Mouse (Mus musculus): Measurements from ENCODE around the gene Ankrd34c. TPM values are rescaled to one million over a fixed set of nuclear protein-coding genes. Genes with fewer than 3 reads are reported as not detected.

Ankrd34c gene
- polyA plus RNA-seq (2016; fragmentation: Nextera tagmentation; extraction: Ambion mirVana), result 0.12 TPM in 1 of 2 replicates, not detected in the other

DNA sequence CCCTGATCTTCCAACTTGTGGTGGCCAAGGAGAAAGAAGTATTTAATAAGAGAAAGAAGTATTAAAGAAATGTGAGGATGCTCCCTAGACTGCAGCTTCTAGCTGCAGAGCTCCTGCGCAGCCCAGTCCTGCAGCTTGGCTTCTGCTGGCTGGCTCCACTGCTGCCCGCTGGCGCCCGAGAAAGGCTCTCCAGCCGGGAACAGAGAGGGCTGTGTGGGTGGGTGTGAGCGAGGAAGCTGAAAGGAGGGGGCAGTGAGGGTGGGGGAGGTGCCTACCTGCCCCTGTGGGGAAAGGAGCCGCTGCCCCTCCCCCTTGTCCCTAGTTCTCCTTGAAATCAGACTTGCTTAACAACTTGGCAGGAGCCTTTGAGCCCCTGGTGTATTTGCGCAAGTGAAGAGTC, at the start of gene Ankrd34c:
TSS of gene Ankrd34c (minus strand) at position 181 of the 400 bp plus-strand sequence.
- Histone ChIP-seq H3K27me3 (peaks cover 23% of the 10 kb centered on the region), H3K27ac (no peak within 1 kb of the TSS), H3K9me3 (replicated peaks) (no peaks in the 10 kb centered on the region), H3K4me1 (peaks cover 2% of the 10 kb centered on the region; the same call in 1 of the 2 replicates), H3K9ac (no peak within 1 kb of the TSS), H3K4me2 (replicated peaks) (peak within 1 kb of the TSS; percentile 27), H3K4me3 (no peak within 1 kb of the TSS), H3K36me3 (no peaks in the 10 kb centered on the region)
- WGBS, result under 1% methylated on average over 8 of the region's 8 CpGs
- peak; percentile 64; the same call in 1 of the 2 replicates for ATAC-seq (ENCODE audit: low FRiP score)

DNA sequence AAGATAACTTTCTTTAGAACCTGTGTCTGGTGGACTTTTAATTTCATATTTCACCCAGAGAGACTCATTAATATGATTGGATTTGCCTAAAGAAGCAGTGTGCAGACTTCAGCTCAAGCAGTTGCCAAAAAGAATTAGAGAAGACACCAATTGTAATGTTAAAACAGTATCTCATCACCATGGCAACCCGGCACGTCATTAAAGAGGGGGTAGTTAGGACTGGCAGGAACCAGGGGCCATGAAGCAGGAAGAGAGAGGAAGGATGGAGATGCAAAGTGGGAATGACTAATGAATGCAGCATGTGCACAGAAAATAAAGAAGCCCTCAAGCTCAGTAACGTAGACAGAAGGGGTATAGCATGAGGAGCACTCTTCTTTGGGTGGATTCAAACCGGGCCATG, 49.3 kb upstream of the Ankrd34c start:
- Histone ChIP-seq H3K27me3 (no peaks in the 10 kb centered on the region), H3K4me2 (replicated peaks) (no peak overlapping the region), H3K9me3 (replicated peaks) (no peaks in the 10 kb centered on the region), H3K36me3 (no peaks in the 10 kb centered on the region), H3K9ac (no peak overlapping the region), H3K27ac (no peak overlapping the region), H3K4me3 (no peak overlapping the region), H3K4me1 (no peaks in the 10 kb centered on the region)
- 57% methylated on average over 4 of the region's 4 CpGs for WGBS
- ATAC-seq (ENCODE audit: low FRiP score), result no peak

DNA sequence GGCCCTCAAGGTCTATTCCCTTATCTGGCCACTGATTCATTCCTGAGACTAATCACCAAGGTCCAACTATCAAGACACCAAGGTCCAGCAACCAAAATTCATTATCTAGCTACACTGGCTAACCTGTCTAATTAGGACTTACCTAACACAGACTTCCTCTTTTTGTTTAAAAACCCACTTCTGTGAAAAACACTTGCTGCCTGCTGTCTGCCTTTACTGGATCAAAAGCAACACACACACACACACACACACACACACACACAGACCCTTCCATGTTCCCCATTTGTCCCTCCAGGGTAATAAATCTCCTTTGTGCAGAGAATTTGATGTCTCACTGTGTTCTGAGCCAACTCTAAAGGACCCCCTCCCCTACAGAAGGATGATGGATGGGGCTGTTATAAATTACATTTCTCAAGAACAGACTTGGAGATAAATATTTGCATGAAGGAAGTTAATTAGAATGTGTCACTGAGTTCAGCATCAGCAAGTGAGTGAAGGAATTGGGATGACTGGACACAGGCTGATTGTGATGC, 43.2 kb upstream of the Ankrd34c start:
- ATAC-seq (ENCODE audit: low FRiP score), result peak; percentile 63
- Histone ChIP-seq H3K4me1 (0 out of 2 replicates have a peak, but pooled peaks cover 2% of the 10 kb centered on the region), H3K9ac (no peak overlapping the region), H3K4me3 (no peak overlapping the region), H3K9me3 (replicated peaks) (no peaks in the 10 kb centered on the region), H3K27ac (no peak overlapping the region), H3K27me3 (no peaks in the 10 kb centered on the region), H3K36me3 (no peaks in the 10 kb centered on the region), H3K4me2 (replicated peaks) (no peak overlapping the region)

DNA sequence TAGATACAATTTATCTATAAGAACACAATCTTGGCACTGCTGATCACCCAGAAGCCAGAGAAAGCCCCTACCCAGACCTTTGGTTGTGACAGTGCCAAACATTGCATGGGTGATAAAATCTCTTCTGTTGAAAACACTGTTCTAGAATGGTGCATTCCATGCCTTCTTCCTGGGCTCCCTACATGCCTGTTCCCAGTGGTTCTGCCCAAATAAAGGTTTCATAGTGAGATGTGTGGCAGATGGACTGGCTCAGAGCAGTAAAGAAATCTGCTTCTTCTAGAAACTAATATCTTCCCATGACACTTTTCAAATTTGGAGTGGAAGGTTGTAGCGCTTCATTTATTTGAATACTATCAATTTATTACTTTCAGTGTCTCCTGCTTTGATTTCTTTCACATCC, 41.0 kb upstream of the Ankrd34c start:
- no peaks in the 10 kb centered on the region for H3K27me3 ChIP-seq
- no peak overlapping the region for H3K4me3 ChIP-seq
- H3K36me3 ChIP-seq, result no peaks in the 10 kb centered on the region
- WGBS, result 100% methylated on average over 1 of the region's 1 CpGs
- H3K9me3 ChIP-seq (replicated peaks), result no peaks in the 10 kb centered on the region
- 0 out of 2 replicates have a peak, but pooled peaks cover 2% of the 10 kb centered on the region for H3K4me1 ChIP-seq
- H3K9ac ChIP-seq, result no peak overlapping the region
- no peak overlapping the region for H3K27ac ChIP-seq
- H3K4me2 ChIP-seq (replicated peaks), result no peak overlapping the region
- ATAC-seq (ENCODE audit: low FRiP score), result no peak

DNA sequence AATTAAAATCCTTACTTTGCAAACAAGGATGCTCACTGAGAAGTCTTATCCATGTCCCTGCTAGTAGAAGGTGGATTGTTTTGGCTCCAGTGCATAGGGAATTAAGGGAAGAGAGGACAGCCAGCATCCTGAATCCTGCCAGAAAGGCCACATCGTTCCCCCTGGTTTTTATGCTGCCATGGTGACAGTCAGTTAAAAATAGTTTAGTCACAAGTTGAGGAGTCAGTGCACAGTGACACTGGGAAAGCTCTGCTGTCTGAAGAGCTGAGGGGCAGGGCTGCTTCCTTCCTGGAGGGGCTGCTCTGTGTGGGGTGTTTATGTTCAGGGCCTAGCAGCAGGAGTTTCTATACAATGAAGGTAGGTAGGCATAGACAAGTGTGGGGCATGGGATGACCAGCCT, 32.9 kb upstream of the Ankrd34c start:
- 54% methylated on average over 1 of the region's 1 CpGs for WGBS
- no peak overlapping the region for H3K4me2 ChIP-seq (replicated peaks)

DNA sequence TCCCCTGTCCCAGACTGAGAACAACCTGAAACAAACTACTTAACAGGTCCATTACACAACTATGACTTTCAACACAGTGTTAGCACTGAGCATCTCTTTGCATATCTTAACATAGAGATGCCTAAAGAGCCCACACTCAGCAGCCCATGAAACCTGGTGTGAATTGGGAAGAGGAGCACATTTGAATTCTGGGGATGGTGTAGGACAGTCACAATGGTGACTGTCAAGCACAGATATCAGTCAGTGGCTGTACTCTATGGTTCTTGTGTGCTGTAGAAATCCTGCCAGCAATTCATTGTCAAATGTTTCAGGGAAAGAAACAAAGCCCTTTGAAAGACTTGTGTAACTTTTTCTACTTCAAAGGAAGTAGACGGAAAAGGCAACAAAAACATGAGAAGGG, 23.7 kb upstream of the Ankrd34c start:
- no peaks in the 10 kb centered on the region for H3K27me3 ChIP-seq
- H3K36me3 ChIP-seq, result no peaks in the 10 kb centered on the region
- H3K9ac ChIP-seq, result no peak overlapping the region
- H3K4me2 ChIP-seq (replicated peaks), result no peak overlapping the region
- H3K9me3 ChIP-seq (replicated peaks), result no peaks in the 10 kb centered on the region
- no peak overlapping the region for H3K4me3 ChIP-seq
- WGBS, result 42% methylated on average over 1 of the region's 1 CpGs
- H3K4me1 ChIP-seq, result no peaks in the 10 kb centered on the region
- no peak for ATAC-seq (ENCODE audit: low FRiP score)
- H3K27ac ChIP-seq, result no peak overlapping the region

More for the DNA sequence above, 32.9 kb upstream of the Ankrd34c start:
- Histone ChIP-seq H3K9me3 (replicated peaks) (no peaks in the 10 kb centered on the region), H3K9ac (no peak overlapping the region), H3K36me3 (no peaks in the 10 kb centered on the region), H3K4me3 (no peak overlapping the region), H3K27me3 (no peaks in the 10 kb centered on the region), H3K4me1 (no peaks in the 10 kb centered on the region), H3K27ac (no peak overlapping the region)
- no peak for ATAC-seq (ENCODE audit: low FRiP score)

DNA sequence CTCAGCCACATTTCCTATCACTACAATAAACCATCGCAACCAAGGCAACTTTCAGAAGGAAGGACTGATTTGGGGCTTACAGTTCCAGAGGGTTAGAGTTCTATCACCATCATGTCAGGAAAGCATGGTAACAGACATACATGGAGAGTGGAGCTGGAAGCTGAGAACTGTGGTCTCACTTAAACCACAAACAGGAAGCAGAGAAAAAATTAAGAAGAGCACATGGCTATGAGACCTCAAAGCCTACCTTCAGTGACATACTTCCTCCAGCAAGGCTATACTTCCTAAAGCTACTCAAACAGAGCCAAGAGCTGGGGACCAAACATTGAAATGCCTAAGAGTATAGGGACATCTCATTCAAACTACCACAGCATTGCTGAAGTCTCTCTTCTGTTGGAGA, 20.3 kb upstream of the Ankrd34c start:
- Histone ChIP-seq H3K9ac (no peak overlapping the region), H3K27me3 (no peaks in the 10 kb centered on the region), H3K4me1 (no peaks in the 10 kb centered on the region), H3K36me3 (no peaks in the 10 kb centered on the region), H3K27ac (no peak overlapping the region), H3K9me3 (replicated peaks) (no peaks in the 10 kb centered on the region), H3K4me2 (replicated peaks) (no peak overlapping the region), H3K4me3 (no peak overlapping the region)
- ATAC-seq (ENCODE audit: low FRiP score), result no peak
- 95% methylated on average over 1 of the region's 1 CpGs for WGBS

DNA sequence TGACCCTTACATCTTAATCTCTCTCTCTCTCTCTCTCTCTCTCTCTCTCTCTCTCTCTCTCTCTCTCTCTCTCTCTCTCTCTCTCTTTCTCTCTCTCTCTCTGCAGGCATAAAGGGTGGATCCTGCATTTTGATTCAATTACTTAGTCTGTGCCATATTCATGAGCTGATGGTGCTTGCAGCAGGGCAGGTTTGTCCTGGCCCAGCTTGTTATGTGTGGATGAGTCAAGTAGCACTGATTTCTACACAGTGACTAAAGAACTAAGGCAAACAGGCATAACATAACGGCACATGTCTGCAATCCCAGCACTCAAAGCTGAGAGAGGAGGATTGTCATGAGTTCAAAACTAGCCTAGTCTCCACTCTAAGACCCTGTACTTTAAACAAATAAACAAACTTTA, 19.9 kb upstream of the Ankrd34c start:
- no peak overlapping the region for H3K4me2 ChIP-seq (replicated peaks)
- no peaks in the 10 kb centered on the region for H3K4me1 ChIP-seq
- ATAC-seq (ENCODE audit: low FRiP score), result no peak
- no peak overlapping the region for H3K4me3 ChIP-seq
- H3K9me3 ChIP-seq (replicated peaks), result no peaks in the 10 kb centered on the region
- 93% methylated on average over 1 of the region's 1 CpGs for WGBS
- no peak overlapping the region for H3K27ac ChIP-seq
- H3K36me3 ChIP-seq, result no peaks in the 10 kb centered on the region
- no peak overlapping the region for H3K9ac ChIP-seq
- H3K27me3 ChIP-seq, result no peaks in the 10 kb centered on the region

DNA sequence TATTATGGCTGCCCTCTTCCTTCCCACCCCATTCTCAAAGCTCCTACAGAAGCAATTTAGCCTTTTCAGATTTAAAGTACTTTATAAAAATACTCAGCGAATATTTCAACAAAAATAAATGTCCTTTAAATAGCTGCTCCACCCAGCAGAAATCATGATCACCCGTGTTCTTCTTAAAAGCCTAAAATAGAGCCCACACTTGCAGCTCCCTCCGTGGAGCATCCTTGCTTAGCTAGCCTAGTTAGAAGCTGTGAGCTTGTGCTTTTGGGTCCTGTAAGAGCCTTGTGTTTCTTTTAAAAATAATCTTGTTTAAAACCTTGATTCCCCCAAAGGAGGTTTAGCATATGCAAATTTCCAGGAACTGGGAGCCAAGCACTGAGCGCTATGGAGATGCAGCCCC, 19.3 kb upstream of the Ankrd34c start:
- 45% methylated on average over 4 of the region's 4 CpGs for WGBS
- Histone ChIP-seq H3K4me2 (replicated peaks) (no peak overlapping the region), H3K27me3 (no peaks in the 10 kb centered on the region)

DNA sequence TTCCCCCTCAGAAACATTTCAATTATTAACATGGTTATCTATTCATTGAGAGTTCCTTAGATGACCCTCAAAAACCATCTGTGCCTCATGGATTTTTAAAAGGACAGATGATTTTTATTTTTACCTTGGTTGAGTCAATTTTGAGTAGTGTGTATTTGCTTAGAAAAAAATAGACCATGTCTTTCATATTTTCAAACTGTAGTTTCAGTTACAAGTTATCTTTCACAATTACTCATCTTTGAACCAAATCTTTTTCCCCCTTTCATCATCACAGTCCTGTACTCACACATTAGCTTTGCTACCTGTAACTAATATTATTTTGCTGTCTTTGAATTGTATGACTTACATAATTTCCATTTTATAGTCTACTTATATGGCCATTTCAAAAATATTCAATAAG, 1.8 kb upstream of the Ankrd34c start:
- no peak for ATAC-seq (ENCODE audit: low FRiP score)

More for the DNA sequence above, 19.3 kb upstream of the Ankrd34c start:
- no peak overlapping the region for H3K4me3 ChIP-seq
- H3K27ac ChIP-seq, result no peak overlapping the region
- ATAC-seq (ENCODE audit: low FRiP score), result no peak
- no peaks in the 10 kb centered on the region for H3K4me1 ChIP-seq
- H3K9ac ChIP-seq, result no peak overlapping the region
- H3K36me3 ChIP-seq, result no peaks in the 10 kb centered on the region
- H3K9me3 ChIP-seq (replicated peaks), result no peaks in the 10 kb centered on the region

DNA sequence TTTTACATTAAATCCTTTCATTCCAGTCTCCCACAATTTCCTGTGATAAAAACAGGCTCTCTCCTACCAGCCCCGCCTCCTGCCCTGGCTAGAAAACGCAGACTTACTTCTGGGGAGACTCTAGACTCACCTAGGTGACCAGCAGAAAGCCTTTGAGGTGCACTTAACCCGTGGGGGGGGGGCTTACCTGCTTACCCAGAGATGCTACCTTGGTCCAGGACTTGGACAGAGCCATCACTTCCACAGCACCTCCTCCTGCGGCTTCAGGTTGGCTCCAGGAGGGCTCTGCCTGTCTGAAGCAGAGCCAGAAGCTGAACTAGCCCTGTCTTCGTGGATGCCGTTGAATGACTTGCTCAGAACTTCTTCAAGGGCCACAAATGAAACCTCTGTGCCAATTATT, 387 bp downstream of the Ankrd34c start:
- Histone ChIP-seq H3K27me3 (peaks cover 23% of the 10 kb centered on the region), H3K4me3 (no peak overlapping the region), H3K9ac (no peak overlapping the region), H3K4me1 (peaks cover 2% of the 10 kb centered on the region; the same call in 1 of the 2 replicates), H3K27ac (no peak overlapping the region), H3K36me3 (no peaks in the 10 kb centered on the region), H3K9me3 (replicated peaks) (no peaks in the 10 kb centered on the region), H3K4me2 (replicated peaks) (peak overlapping the region; percentile 27)
- 16% methylated on average over 6 of the region's 6 CpGs for WGBS
- ATAC-seq (ENCODE audit: low FRiP score), result no peak; the same call in 1 of the 2 replicates

More for the DNA sequence above, 1.8 kb upstream of the Ankrd34c start:
- H3K4me2 ChIP-seq (replicated peaks), result no peak overlapping the region
- H3K27ac ChIP-seq, result no peak overlapping the region
- H3K27me3 ChIP-seq, result peaks cover 23% of the 10 kb centered on the region
- H3K9me3 ChIP-seq (replicated peaks), result no peaks in the 10 kb centered on the region
- H3K9ac ChIP-seq, result no peak overlapping the region
- H3K36me3 ChIP-seq, result no peaks in the 10 kb centered on the region
- H3K4me1 ChIP-seq, result peaks cover 2% of the 10 kb centered on the region; the same call in 1 of the 2 replicates
- H3K4me3 ChIP-seq, result no peak overlapping the region

DNA sequence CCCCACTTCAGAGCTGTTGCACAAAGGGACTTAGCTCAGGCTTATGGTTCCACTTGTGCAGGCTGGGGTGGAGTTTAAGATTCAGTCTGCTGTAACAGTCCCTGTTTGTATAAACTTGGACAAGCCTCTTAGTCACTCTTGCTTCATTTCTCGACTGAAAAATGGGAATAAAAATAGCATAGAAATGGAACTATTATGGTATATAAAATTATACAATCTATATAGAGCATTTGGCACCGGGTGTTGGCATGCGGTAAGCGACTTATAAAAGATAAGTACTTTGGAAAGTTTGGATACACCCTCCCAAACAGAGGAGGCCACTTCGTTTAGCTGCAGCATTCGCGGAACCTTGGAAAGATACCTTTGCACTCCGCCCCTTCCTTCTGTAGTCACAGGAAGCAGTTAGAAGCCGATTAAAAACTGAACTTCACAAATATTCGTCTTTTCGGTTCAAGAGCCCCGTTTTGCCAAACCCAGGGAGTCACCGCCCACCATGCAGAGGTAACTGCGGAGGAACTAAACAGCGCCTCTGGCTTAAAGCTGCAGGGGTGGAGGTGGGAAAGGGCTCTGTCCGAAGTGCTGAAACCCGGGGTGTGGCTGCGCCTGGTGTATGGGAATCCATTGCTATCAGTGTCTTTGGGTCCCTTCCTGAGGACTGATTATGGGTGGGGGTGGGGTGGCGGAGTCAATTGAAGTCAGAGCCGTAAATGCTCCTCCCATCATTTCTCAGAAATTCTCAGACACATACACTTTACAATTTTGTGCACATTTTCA, 1.2 kb downstream of the Ankrd34c start:
- 7% methylated on average over 20 of the region's 20 CpGs for WGBS
- peak; percentile 22; the same call in 1 of the 2 replicates for ATAC-seq (ENCODE audit: low FRiP score)

More for the DNA sequence above, 1.2 kb downstream of the Ankrd34c start:
- Histone ChIP-seq H3K36me3 (no peaks in the 10 kb centered on the region), H3K27me3 (peaks cover 23% of the 10 kb centered on the region), H3K4me2 (replicated peaks) (peak overlapping the region; percentile 11; the same call in 1 of the 2 replicates), H3K4me1 (peaks cover 2% of the 10 kb centered on the region; the same call in 1 of the 2 replicates), H3K9me3 (replicated peaks) (no peaks in the 10 kb centered on the region), H3K9ac (no peak overlapping the region), H3K27ac (no peak overlapping the region), H3K4me3 (no peak overlapping the region)
